Mouse (Mus musculus) limb, embryonic 14.5 days (tissue): ENCODE measurements around the gene Pmepa1. TPM values are rescaled to one million over a fixed set of nuclear protein-coding genes. Genes with fewer than 3 reads are reported as not detected.

Experiments used
- ATAC-seq: fragments of 200-750 bp; cut with Nextera tagmentation; 2 replicates; pipeline ENCODE4 v1.8.0; 2017; ENCODE audit warnings: low read depth, moderate number of reproducible peaks, moderate TSS enrichment; ENCODE audit not compliant: low FRiP score
- DNase-seq: peaks from one replicate; pipeline ENCODE4 v3.0.0-alpha.2; 2015; ENCODE audit warnings: low spot score
- H3K27ac ChIP-seq: fragments of 300-500 bp; sonication (generic); replicated peaks from 2 replicates; pipeline ENCODE4 v1.5.1; 2014; ENCODE audit warnings: low read depth, mild to moderate bottlenecking, low read length, moderate library complexity, mixed read lengths
- H3K27me3 ChIP-seq: fragments of 300-500 bp; sonication (generic); 2 replicates; pipeline ENCODE4 v1.6.1; 2014; ENCODE audit warnings: low read length, mixed read lengths; ENCODE audit not compliant: control insufficient read depth, insufficient read depth
- H3K36me3 ChIP-seq: fragments of 300-500 bp; sonication (generic); 2 replicates; pipeline ENCODE4 v1.6.1; 2014; ENCODE audit warnings: mild to moderate bottlenecking, low read length, moderate library complexity, mixed read lengths; ENCODE audit not compliant: control insufficient read depth, insufficient read depth
- H3K4me1 ChIP-seq: fragments of 300-500 bp; sonication (generic); 2 replicates; pipeline ENCODE4 v1.6.1; 2014; ENCODE audit warnings: antibody characterized with exemption, low read length, mixed read lengths; ENCODE audit not compliant: control insufficient read depth, insufficient read depth
- H3K4me2 ChIP-seq: fragments of 300-500 bp; sonication (generic); replicated peaks from 2 replicates; pipeline ENCODE4 v1.6.1; 2014; ENCODE audit warnings: low read depth, mild to moderate bottlenecking, low read length, moderate library complexity; ENCODE audit not compliant: severe bottlenecking
- H3K4me3 ChIP-seq: fragments of 300-500 bp; sonication (generic); replicated peaks from 2 replicates; pipeline ENCODE4 v1.5.1; 2014; ENCODE audit warnings: low read length
- H3K9ac ChIP-seq: fragments of 300-500 bp; sonication (generic); 2 replicates; pipeline ENCODE4 v1.6.1; 2014; ENCODE audit warnings: mild to moderate bottlenecking, low read depth, low read length, moderate library complexity; ENCODE audit not compliant: severe bottlenecking
- H3K9me3 ChIP-seq: fragments of 300-500 bp; sonication (generic); 2 replicates; pipeline ENCODE4 v1.6.1; 2016; ENCODE audit warnings: low read length; ENCODE audit not compliant: control insufficient read depth
- POLR2A ChIP-seq: fragments of 200-500 bp; IDR thresholded peaks from 2 replicates; pipeline ENCODE4 v1.8.0; 2012; ENCODE audit warnings: inconsistent platforms, mild to moderate bottlenecking, moderate library complexity, borderline replicate concordance; ENCODE audit not compliant: insufficient read depth, insufficient read length; ENCODE audit errors: extremely low read depth
- WGBS: fragments of 180-500 bp; shearing (Covaris S2); extraction: QIAGEN DNeasy Blood & Tissue Kit; methylation state at CpG from one replicate; pipeline ENCODE4 v1.1.7; 2014; 5-methylcytosine and 5-hydroxymethylcytosine counted together
- polyA plus RNA-seq, 2 experiments: library from polyadenylated mRNA; depleted of rRNA in 1 of 2; stranded (reverse) in 1 of 2; unstranded in 1 of 2; fragments of >200 nt; fragmentation: Nextera tagmentation in 1 of 2; extraction: Ambion mirVana in 1 of 2; gene quantifications; 2 replicates each; pipeline versions ENCODE4 v1.2.1 to v1.2.3; 2012 to 2014

Pmepa1 gene
- polyA plus RNA-seq, 2 experiments, result 10.2 to 41.0 TPM

GRCm38 (mm10) chr2:173240738-173241137, 35.6 kb downstream of the Pmepa1 start:
- no peaks in the 10 kb centered on the region for H3K27me3 ChIP-seq
- TF ChIP-seq POLR2A, result no peak
- no peaks in the 10 kb centered on the region for H3K36me3 ChIP-seq
- H3K4me1 ChIP-seq, result peaks cover 44% of the 10 kb centered on the region
- WGBS, result 33% methylated on average over 9 of the region's 9 CpGs
- DNase-seq (no peak), ATAC-seq (no peak)
- H3K9me3 ChIP-seq, result no peaks in the 10 kb centered on the region
- no peak overlapping the region; the same call in 1 of the 2 replicates for H3K9ac ChIP-seq
- H3K4me2 ChIP-seq, result no peak overlapping the region
- H3K4me3 ChIP-seq, result no peak overlapping the region
- H3K27ac ChIP-seq, result no peak overlapping the region

- H3K9me3 ChIP-seq, result no peaks in the 10 kb centered on the region
- TF ChIP-seq POLR2A, result no peak
- DNase-seq (no peak), ATAC-seq (no peak)
- no peak overlapping the region for H3K27ac ChIP-seq
- peaks cover 50% of the 10 kb centered on the region for H3K4me1 ChIP-seq
- H3K4me2 ChIP-seq, result no peak overlapping the region
- H3K27me3 ChIP-seq, result no peaks in the 10 kb centered on the region
- H3K9ac ChIP-seq, result no peak overlapping the region
- H3K4me3 ChIP-seq, result no peak overlapping the region
- H3K36me3 ChIP-seq, result peaks cover 5% of the 10 kb centered on the region
- WGBS, result 19% methylated on average over 14 of the region's 14 CpGs
Observed at GRCm38 (mm10) chr2:173238522-173238921, 37.8 kb downstream of the Pmepa1 start.

GRCm38 (mm10) chr2:173235435-173236332, 40.6 kb downstream of the Pmepa1 start:
- Histone ChIP-seq H3K36me3 (peaks cover 33% of the 10 kb centered on the region), H3K4me1 (peaks cover 45% of the 10 kb centered on the region), H3K4me2 (no peak overlapping the region), H3K9me3 (no peaks in the 10 kb centered on the region), H3K9ac (no peak overlapping the region), H3K27me3 (no peaks in the 10 kb centered on the region), H3K4me3 (no peak overlapping the region), H3K27ac (no peak overlapping the region; the same call in 1 of the 2 replicates)
- peak; percentile 53 for ATAC-seq
- TF ChIP-seq POLR2A, result no peak
- no peak for DNase-seq
- 49% methylated on average over 8 of the region's 8 CpGs for whole genome bisulfite sequencing

GRCm38 (mm10) chr2:173232766-173233099, 43.6 kb downstream of the Pmepa1 start:
- Histone ChIP-seq H3K4me2 (no peak overlapping the region), H3K4me3 (no peak overlapping the region), H3K4me1 (peaks cover 34% of the 10 kb centered on the region), H3K36me3 (peaks cover 62% of the 10 kb centered on the region), H3K9me3 (no peaks in the 10 kb centered on the region), H3K9ac (no peak overlapping the region), H3K27ac (no peak overlapping the region), H3K27me3 (no peaks in the 10 kb centered on the region)
- TF ChIP-seq POLR2A, result no peak
- ATAC-seq (no peak), DNase-seq (no peak)
- WGBS, result 80% methylated on average over 8 of the region's 8 CpGs

GRCm38 (mm10) chr2:173232065-173232765, 44.1 kb downstream of the Pmepa1 start:
- WGBS, result 84% methylated on average over 21 of the region's 22 CpGs
- no peaks in the 10 kb centered on the region for H3K9me3 ChIP-seq
- DNase-seq, result no peak
- H3K27ac ChIP-seq, result no peak overlapping the region
- H3K27me3 ChIP-seq, result no peaks in the 10 kb centered on the region
- H3K9ac ChIP-seq, result no peak overlapping the region
- H3K4me1 ChIP-seq, result peaks cover 29% of the 10 kb centered on the region
- ATAC-seq, result no peak
- TF ChIP-seq POLR2A, result no peak
- H3K4me3 ChIP-seq, result no peak overlapping the region
- no peak overlapping the region for H3K4me2 ChIP-seq
- H3K36me3 ChIP-seq, result peaks cover 66% of the 10 kb centered on the region
